Mouse (Mus musculus) lung, adult 2 months (tissue): ENCODE measurements at regions not wholly inside any gene's neighbourhood (a gene's known extent, or its start where the extent isn't known, plus 50 kb on each side); places are given as distances from the start of the nearest gene placed in this dataset.

Source experiments
- CTCF ChIP-seq: fragments of 200-500 bp; IDR thresholded peaks from 2 replicates; pipeline ENCODE4 v1.5.1; 2011; ENCODE audit warnings: mild to moderate bottlenecking, low read length, control low read depth; ENCODE audit not compliant: insufficient read depth
- POLR2A ChIP-seq: fragments of 200-500 bp; IDR thresholded peaks from 2 replicates; pipeline ENCODE4 v1.6.1; 2011; ENCODE audit warnings: low read depth, mild to moderate bottlenecking, control low read depth, low read length, borderline replicate concordance; ENCODE audit errors: extremely low read depth

DNA sequence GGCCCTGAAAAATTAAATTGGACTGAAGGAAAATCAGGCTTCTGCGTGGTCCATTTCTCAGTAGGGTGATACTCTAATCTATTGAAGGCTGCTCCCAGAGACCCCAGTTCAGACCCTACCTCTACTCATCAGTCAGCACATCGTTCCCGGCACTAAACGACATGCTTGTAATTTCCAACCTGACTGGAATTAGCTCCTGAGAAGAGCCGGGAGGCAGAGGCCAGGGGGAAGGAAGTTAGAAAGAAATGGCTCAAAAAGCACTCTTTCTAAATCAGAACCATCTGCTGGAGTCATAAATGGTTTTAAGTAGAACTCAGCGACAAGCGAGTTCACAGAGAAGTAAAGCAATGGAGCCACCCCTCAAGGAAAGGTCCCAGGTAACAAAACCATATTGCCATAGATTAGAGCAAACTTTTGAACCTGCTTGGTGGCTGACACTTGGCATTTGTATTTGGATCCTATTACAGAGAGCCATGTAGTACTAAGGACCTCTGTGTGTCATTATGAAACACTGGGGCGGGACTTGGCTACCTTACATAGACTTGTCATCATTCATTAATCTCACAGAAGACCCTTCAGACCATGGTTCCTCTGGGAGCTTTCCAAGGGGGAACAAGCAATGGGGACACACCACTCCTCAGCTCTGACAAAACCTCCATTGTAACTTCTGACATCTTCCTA is 189.3 kb upstream of the BC052040 start:
- TF ChIP-seq POLR2A (no peak), CTCF (no peak)
